In genomic region chr4:83719816-83720215, GRCm38 (mm10) we compare ENCODE assay signal across 22 mouse cellular contexts.
"Had no signal": no experiment of that assay in that cellular context is flagged by ENCODE, and none has a peak within 500 bp of the region (broad histone marks: within the 10 kb centered on the region; RNA-seq: fewer than 3 reads in every experiment).

No protein-coding gene starts in this region.

- H3K27me3 ChIP-seq: limb, embryonic 13.5 days; liver, embryonic 12.5 days; liver, embryonic 15.5 days; lung, embryonic 15.5 days; megakaryocyte, embryonic 14.5 days; midbrain, embryonic 13.5 days had no signal

- H3K9ac ChIP-seq: limb, embryonic 13.5 days; liver, embryonic 12.5 days; liver, embryonic 15.5 days; lung, embryonic 15.5 days; midbrain, embryonic 13.5 days had no signal

- ATAC-seq: liver, embryonic 12.5 days; midbrain, embryonic 13.5 days; midbrain, embryonic 16.5 days had no signal

- H3K4me2 ChIP-seq: limb, embryonic 13.5 days; liver, embryonic 12.5 days; liver, embryonic 15.5 days; lung, embryonic 15.5 days; midbrain, embryonic 13.5 days had no signal

- H3K36me3 ChIP-seq: limb, embryonic 10.5 days; limb, embryonic 13.5 days; liver, embryonic 12.5 days; liver, embryonic 15.5 days; lung, embryonic 15.5 days; midbrain, embryonic 10.5 days; midbrain, embryonic 13.5 days had no signal

- H3K27ac ChIP-seq: limb, embryonic 10.5 days; limb, embryonic 13.5 days; liver, embryonic 12.5 days; liver, embryonic 15.5 days; lung, embryonic 15.5 days; midbrain, embryonic 10.5 days; midbrain, embryonic 13.5 days; stomach, postnatal 0 days had no signal

- H3K9me3 ChIP-seq: limb, embryonic 10.5 days; limb, embryonic 13.5 days; liver, embryonic 12.5 days; liver, embryonic 15.5 days; lung, embryonic 15.5 days; megakaryocyte, embryonic 14.5 days; midbrain, embryonic 10.5 days; midbrain, embryonic 13.5 days had no signal

- DNase-seq: kidney, adult 9 months; kidney, postnatal 14 days; kidney, postnatal 4 days; liver; lung, adult 18-20 months; lung, postnatal 10 days; lung, postnatal 36 days; right cerebral cortex, postnatal 4 days; thymus, adult 2 months; thymus, postnatal 14 days; thymus, postnatal 4 days had no signal

- H3K4me1 ChIP-seq: limb, embryonic 13.5 days; liver, embryonic 12.5 days; liver, embryonic 15.5 days; lung, embryonic 15.5 days; megakaryocyte, embryonic 14.5 days; midbrain, embryonic 10.5 days; midbrain, embryonic 13.5 days had no signal

- H3K4me3 ChIP-seq: limb, embryonic 10.5 days; limb, embryonic 13.5 days; liver, embryonic 12.5 days; liver, embryonic 15.5 days; lung, embryonic 15.5 days; midbrain, embryonic 10.5 days; midbrain, embryonic 13.5 days; myocyte had no signal
